Mouse (Mus musculus) stomach, postnatal 0 days (tissue): ENCODE results near the gene Zbtb42. TPM values are rescaled to one million over a fixed set of nuclear protein-coding genes. Genes with fewer than 3 reads are reported as not detected.

Experiments
- ATAC-seq: fragments of 200-750 bp; cut with Nextera tagmentation; 2 replicates; pipeline ENCODE4 v1.8.0; 2017; ENCODE audit not compliant: low FRiP score, low TSS enrichment
- DNase-seq: peaks from one replicate; pipeline ENCODE4 v3.0.0-alpha.2; 2016; ENCODE audit warnings: low spot score
- H3K27ac ChIP-seq: fragments of 300-500 bp; sonication (generic); replicated peaks from 2 replicates; pipeline ENCODE4 v1.5.1; 2014; ENCODE audit warnings: mild to moderate bottlenecking, control low read depth
- H3K27me3 ChIP-seq: fragments of 300-500 bp; sonication (generic); 2 replicates; pipeline ENCODE4 v1.6.1; 2014; ENCODE audit warnings: low read length; ENCODE audit not compliant: control insufficient read depth, insufficient read depth
- H3K36me3 ChIP-seq: fragments of 300-500 bp; sonication (generic); 2 replicates; pipeline ENCODE4 v1.6.1; 2014; ENCODE audit warnings: low read length, mixed read lengths; ENCODE audit not compliant: control insufficient read depth, insufficient read depth
- H3K4me1 ChIP-seq: fragments of 300-500 bp; sonication (generic); replicated peaks from 2 replicates; pipeline ENCODE4 v1.6.1; 2014; ENCODE audit warnings: antibody characterized with exemption; ENCODE audit not compliant: control insufficient read depth, insufficient read depth
- H3K4me2 ChIP-seq: fragments of 300-500 bp; sonication (generic); replicated peaks from 2 replicates; pipeline ENCODE4 v1.6.1; 2014; ENCODE audit warnings: low read depth, mild to moderate bottlenecking, control low read depth, moderate library complexity
- H3K4me3 ChIP-seq: fragments of 300-500 bp; sonication (generic); 2 replicates; pipeline ENCODE4 v1.5.1; 2014; ENCODE audit warnings: low read depth, low read length, control low read depth
- H3K9ac ChIP-seq: fragments of 300-500 bp; sonication (generic); 2 replicates; pipeline ENCODE4 v1.6.1; 2014; ENCODE audit warnings: mild to moderate bottlenecking, low read length, control low read depth, mixed read lengths
- H3K9me3 ChIP-seq: fragments of 300-500 bp; sonication (generic); 2 replicates; pipeline ENCODE4 v1.6.1; 2016; ENCODE audit warnings: low read length; ENCODE audit not compliant: control insufficient read depth
- CTCF ChIP-seq: IDR thresholded peaks from 2 replicates; pipeline ENCODE4 v1.5.1; 2016; ENCODE audit warnings: antibody characterized with exemption, low read depth, mild to moderate bottlenecking, moderate library complexity
- EP300 ChIP-seq: optimal IDR thresholded peaks from 2 replicates; pipeline ENCODE3; 2016; ENCODE audit warnings: antibody characterized with exemption
- WGBS: fragments of 180-500 bp; shearing (Covaris S2); extraction: QIAGEN DNeasy Blood & Tissue Kit; methylation state at CpG from one replicate; pipeline ENCODE4 v1.1.7; 2014; 5-methylcytosine and 5-hydroxymethylcytosine counted together
- polyA plus RNA-seq: library from polyadenylated mRNA; unstranded; fragments of >200 nt; fragmentation: Nextera tagmentation; extraction: Ambion mirVana; gene quantifications from 2 replicates; pipeline ENCODE4 v1.2.1, GENCODE M21; 2015

Gene Zbtb42
- polyA plus RNA-seq, 1 experiment from 2014 or later = 12.1 TPM

- 80% methylated on average over 12 of the region's 12 CpGs for WGBS
Observed at GRCm38 (mm10) chr12:112663716-112664115, 14.9 kb upstream of the Zbtb42 start.

GRCm38 (mm10) chr12:112664124-112664523 lies 14.5 kb upstream of the Zbtb42 start:
- Histone ChIP-seq H3K4me1 (peaks cover 22% of the 10 kb centered on the region), H3K4me3 (no peak overlapping the region), H3K9me3 (no peaks in the 10 kb centered on the region), H3K27ac (no peak overlapping the region), H3K27me3 (no peaks in the 10 kb centered on the region), H3K9ac (no peak overlapping the region), H3K4me2 (no peak overlapping the region), H3K36me3 (peaks cover 23% of the 10 kb centered on the region)
- ATAC-seq (no peak), DNase-seq (no peak)
- 27% methylated on average over 2 of the region's 2 CpGs for WGBS
- no peak for TF ChIP-seq EP300
- peak; percentile 9; the same call in 1 of the 2 replicates for TF ChIP-seq CTCF

More at GRCm38 (mm10) chr12:112663716-112664115, 14.9 kb upstream of the Zbtb42 start:
- H3K27me3 ChIP-seq = no peaks in the 10 kb centered on the region
- TF ChIP-seq CTCF (no peak), EP300 (no peak)
- peaks cover 23% of the 10 kb centered on the region for H3K36me3 ChIP-seq
- no peak overlapping the region for H3K4me2 ChIP-seq
- H3K27ac ChIP-seq = no peak overlapping the region
- H3K4me3 ChIP-seq = no peak overlapping the region
- H3K9me3 ChIP-seq = no peaks in the 10 kb centered on the region
- ATAC-seq (no peak), DNase-seq (no peak)
- no peak overlapping the region for H3K9ac ChIP-seq
- H3K4me1 ChIP-seq = peaks cover 22% of the 10 kb centered on the region

- DNase-seq = no peak
- no peak overlapping the region for H3K4me3 ChIP-seq
- H3K9me3 ChIP-seq = no peaks in the 10 kb centered on the region
- TF ChIP-seq EP300 (no peak), CTCF (no peak)
- peaks cover 18% of the 10 kb centered on the region for H3K36me3 ChIP-seq
- H3K4me2 ChIP-seq = no peak overlapping the region
- no peaks in the 10 kb centered on the region for H3K27me3 ChIP-seq
- peaks cover 22% of the 10 kb centered on the region for H3K4me1 ChIP-seq
- peak overlapping the region; percentile 58; the same call in 1 of the 2 replicates for H3K27ac ChIP-seq
- no peak for ATAC-seq
- peak overlapping the region; percentile 38; the same call in 1 of the 2 replicates for H3K9ac ChIP-seq
- WGBS = 26% methylated on average over 5 of the region's 5 CpGs
Observed at GRCm38 (mm10) chr12:112664656-112665055, 14.0 kb upstream of the Zbtb42 start.

GRCm38 (mm10) chr12:112665445-112665844 lies 13.2 kb upstream of the Zbtb42 start:
- H3K9ac ChIP-seq = 0 out of 2 replicates have a peak overlapping the region, but pooled peaks have one; percentile 38
- H3K4me2 ChIP-seq = 0 out of 2 replicates have a peak overlapping the region, but pooled peaks have one; percentile 3
- peaks cover 19% of the 10 kb centered on the region for H3K36me3 ChIP-seq
- no peak for TF ChIP-seq CTCF
- no peak for TF ChIP-seq EP300
- WGBS = 21% methylated on average over 18 of the region's 18 CpGs
- peak overlapping the region; percentile 58 for H3K27ac ChIP-seq
- no peaks in the 10 kb centered on the region for H3K9me3 ChIP-seq
- DNase-seq (peak; percentile 81), ATAC-seq (no peak)
- H3K4me1 ChIP-seq = peaks cover 22% of the 10 kb centered on the region
- H3K27me3 ChIP-seq = no peaks in the 10 kb centered on the region
- no peak overlapping the region for H3K4me3 ChIP-seq

- 79% methylated on average over 9 of the region's 9 CpGs for WGBS
- TF ChIP-seq CTCF = no peak
- no peak for TF ChIP-seq EP300
- Histone ChIP-seq H3K27ac (peak overlapping the region; percentile 58), H3K4me3 (no peak overlapping the region), H3K9ac (0 out of 2 replicates have a peak overlapping the region, but pooled peaks have one; percentile 38), H3K9me3 (no peaks in the 10 kb centered on the region), H3K4me2 (no peak overlapping the region), H3K36me3 (peaks cover 22% of the 10 kb centered on the region), H3K4me1 (peaks cover 22% of the 10 kb centered on the region), H3K27me3 (no peaks in the 10 kb centered on the region)
- DNase-seq (no peak), ATAC-seq (no peak)
Observed at GRCm38 (mm10) chr12:112665881-112666544, 12.6 kb upstream of the Zbtb42 start.
